Mouse (Mus musculus) CH12.LX (cell line): ENCODE measurements at regions not wholly inside any gene's neighbourhood (a gene's known extent, or its start where the extent isn't known, plus 50 kb on each side); places are given as distances from the start of the nearest gene placed in this dataset.

Experiments used
- DNase-seq: peaks from one replicate; pipeline ENCODE4 v3.0.0-alpha.2; 2013; ENCODE audit errors: extremely low read depth
- H3K27ac ChIP-seq: 2 replicates; pipeline ENCODE4 v1.5.1; 2012; ENCODE audit warnings: low read depth, mild to moderate bottlenecking, control low read depth, moderate library complexity; ENCODE audit not compliant: insufficient read depth
- H3K27me3 ChIP-seq: replicated peaks from 2 replicates; pipeline ENCODE3; 2012; ENCODE audit warnings: inconsistent platforms
- H3K36me3 ChIP-seq, 2 experiments: replicated peaks in 1 of 2; 2 replicates each; pipeline versions ENCODE3 to v1.6.1; 2012; ENCODE audit warnings: inconsistent platforms in 1 of 2, low read length in 1 of 2, mild to moderate bottlenecking in 1 of 2, mixed read lengths in 1 of 2, moderate library complexity in 1 of 2; ENCODE audit not compliant: control insufficient read depth in 1 of 2, insufficient read depth in 1 of 2
- H3K4me1 ChIP-seq, 2 experiments: 2 replicates each; pipeline ENCODE4 v1.6.1; 2012; ENCODE audit warnings: inconsistent platforms in 1 of 2, moderate library complexity in 1 of 2; ENCODE audit not compliant: insufficient read depth in 2 of 2, control insufficient read depth in 1 of 2
- H3K4me2 ChIP-seq: 2 replicates; pipeline ENCODE4 v1.6.1; 2012; ENCODE audit warnings: low read depth, mild to moderate bottlenecking, control low read depth; ENCODE audit not compliant: poor library complexity, insufficient read depth, severe bottlenecking
- H3K4me3 ChIP-seq, 3 experiments: fragments of 150-350 bp in 1 of 3; sonication (generic) in 1 of 3; replicated peaks in 1 of 3; 2 replicates each; pipeline versions ENCODE3 to v1.5.1; 2011 to 2012; ENCODE audit warnings: low read depth in 2 of 3, low read length in 2 of 3, mild to moderate bottlenecking in 2 of 3, moderate library complexity in 2 of 3, control low read depth in 1 of 3, improper control_type of control experiment in 1 of 3, inconsistent platforms in 1 of 3, mixed read lengths in 1 of 3; ENCODE audit not compliant: poor library complexity in 1 of 3
- H3K79me2 ChIP-seq: replicated peaks from 2 replicates; pipeline ENCODE4 v1.6.1; 2012; ENCODE audit warnings: mild to moderate bottlenecking, moderate library complexity; ENCODE audit not compliant: control insufficient read depth, poor library complexity, insufficient read depth, severe bottlenecking; ENCODE audit errors: extremely low read depth
- H3K9ac ChIP-seq: 2 replicates; pipeline ENCODE4 v1.6.1; 2012; ENCODE audit warnings: low read depth, mild to moderate bottlenecking, control low read depth, moderate library complexity; ENCODE audit not compliant: insufficient read depth
- H3K9me3 ChIP-seq: replicated peaks from 2 replicates; pipeline ENCODE3; 2012; ENCODE audit warnings: low read length, inconsistent platforms, mixed read lengths
- CHD2 ChIP-seq: IDR thresholded peaks from 2 replicates; pipeline ENCODE4 v1.6.1; 2011; ENCODE audit warnings: low read length, improper control_type of control experiment
- ETS1 ChIP-seq: conservative IDR thresholded peaks from 2 replicates; pipeline ENCODE4 v1.6.1; 2012; ENCODE audit warnings: low read depth, mild to moderate bottlenecking, inconsistent platforms, low read length, improper control_type of control experiment, moderate library complexity
- GABPA ChIP-seq: IDR thresholded peaks from 2 replicates; pipeline ENCODE4 v1.6.1; 2012; ENCODE audit warnings: low read depth, low read length, improper control_type of control experiment, inconsistent platforms; ENCODE audit not compliant: insufficient replicate concordance
- HCFC1 ChIP-seq: IDR thresholded peaks from 2 replicates; pipeline ENCODE4 v1.6.1; 2012; ENCODE audit warnings: low read depth, mild to moderate bottlenecking, inconsistent platforms, low read length, improper control_type of control experiment
- JUND ChIP-seq: conservative IDR thresholded peaks from 2 replicates; pipeline ENCODE4 v1.6.1; 2011; ENCODE audit warnings: low read depth, low read length, improper control_type of control experiment
- KAT2A ChIP-seq: IDR thresholded peaks from 2 replicates; pipeline ENCODE4 v1.6.1; 2012; ENCODE audit warnings: low read length, improper control_type of control experiment, inconsistent platforms; ENCODE audit not compliant: insufficient replicate concordance
- MAX ChIP-seq: IDR thresholded peaks from 2 replicates; pipeline ENCODE4 v1.6.1; 2011; ENCODE audit warnings: low read length, improper control_type of control experiment
- MXI1 ChIP-seq: IDR thresholded peaks from 2 replicates; pipeline ENCODE4 v1.6.1; 2011; ENCODE audit warnings: mild to moderate bottlenecking, low read depth, low read length, improper control_type of control experiment
- PAX5 ChIP-seq: IDR thresholded peaks from 2 replicates; pipeline ENCODE4 v1.6.1; 2012; ENCODE audit warnings: low read length, inconsistent platforms, mixed read lengths
- POLR2A ChIP-seq: IDR thresholded peaks from 2 replicates; pipeline ENCODE4 v1.6.1; 2011; ENCODE audit warnings: low read depth, mild to moderate bottlenecking, improper control_type of control experiment, low read length
- POLR2AphosphoS2 ChIP-seq: IDR thresholded peaks from 2 replicates; pipeline ENCODE4 v1.6.1; 2011; ENCODE audit warnings: low read depth, low read length, improper control_type of control experiment
- RCOR1 ChIP-seq: conservative IDR thresholded peaks from 2 replicates; pipeline ENCODE4 v1.6.1; 2012; ENCODE audit warnings: low read depth, mild to moderate bottlenecking, inconsistent platforms, low read length, improper control_type of control experiment
- SIN3A ChIP-seq: IDR thresholded peaks from 2 replicates; pipeline ENCODE4 v1.6.1; 2012; ENCODE audit warnings: low read length, improper control_type of control experiment, inconsistent platforms
- SMC3 ChIP-seq: IDR thresholded peaks from 2 replicates; pipeline ENCODE4 v1.6.1; 2011; ENCODE audit warnings: low read depth, low read length, improper control_type of control experiment
- TBP ChIP-seq: conservative IDR thresholded peaks from 2 replicates; pipeline ENCODE4 v1.6.1; 2011; ENCODE audit warnings: low read depth, low read length, improper control_type of control experiment
- TCF12 ChIP-seq: IDR thresholded peaks from 2 replicates; pipeline ENCODE4 v1.6.1; 2014; ENCODE audit warnings: low read depth, mild to moderate bottlenecking, inconsistent platforms, low read length, improper control_type of control experiment
- UBTF ChIP-seq: IDR thresholded peaks from 2 replicates; pipeline ENCODE4 v1.6.1; 2012; ENCODE audit warnings: low read depth, mild to moderate bottlenecking, inconsistent platforms, low read length, improper control_type of control experiment, moderate library complexity
- USF1 ChIP-seq: IDR thresholded peaks from 2 replicates; pipeline ENCODE4 v1.6.1; 2014; ENCODE audit warnings: low read depth, mild to moderate bottlenecking, inconsistent platforms, low read length, improper control_type of control experiment
- USF2 ChIP-seq: conservative IDR thresholded peaks from 2 replicates; pipeline ENCODE4 v1.6.1; 2011; ENCODE audit warnings: low read depth, low read length, improper control_type of control experiment
- ZC3H11A ChIP-seq: IDR thresholded peaks from 2 replicates; pipeline ENCODE4 v1.6.1; 2012; ENCODE audit warnings: low read depth, mild to moderate bottlenecking, inconsistent platforms, low read length, improper control_type of control experiment
- ZNF384 ChIP-seq: IDR thresholded peaks from 2 replicates; pipeline ENCODE4 v1.6.1; 2012; ENCODE audit warnings: low read depth, low read length, improper control_type of control experiment, inconsistent platforms
- dilution Hi-C: fragments of 300-500 bp; cut with MboI; formaldehyde crosslinking; loops from 2 replicates; pipeline ENCODE4 v1.14.3; 2020; ENCODE audit warnings: low sequenced_read_pairs; ENCODE audit not compliant: extremely low pct_unique_long_range_greater_than_20kb, extremely low pct_ligation_motif_present
- in situ Hi-C: fragments of 300-500 bp; cut with MboI; formaldehyde crosslinking; loops from 3 replicates; pipeline ENCODE4 v1.14.3; 2019; ENCODE audit warnings: low sequenced_read_pairs, low pct_ligation_motif_present, low pct_unique_long_range_greater_than_20kb, mixed read lengths

DNA sequence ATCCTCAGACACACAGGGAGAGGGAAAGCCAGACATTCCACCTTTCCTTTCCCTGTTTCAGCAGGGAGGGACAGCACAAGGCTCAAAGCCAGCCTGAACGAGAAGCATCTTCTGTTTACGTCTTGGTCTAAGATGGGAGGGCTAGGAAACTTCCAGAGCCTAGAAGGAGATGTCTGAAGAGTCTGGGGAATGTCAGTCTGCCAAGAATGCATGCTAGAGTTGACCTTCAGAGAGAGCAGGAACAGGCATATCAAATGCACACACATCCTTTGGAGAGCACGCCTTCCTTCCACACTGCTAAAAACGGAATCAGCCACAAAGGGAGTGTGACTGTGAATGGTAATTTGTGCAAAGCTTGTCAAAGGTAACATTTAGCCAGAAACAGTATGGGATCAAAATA lies 179.7 kb upstream of the Slc24a5 start:
- Histone ChIP-seq H3K4me3 (no peak overlapping the region), H3K27ac (no peak overlapping the region), H3K36me3 (no peaks in the 10 kb centered on the region), H3K4me1 (no peaks in the 10 kb centered on the region), H3K9me3 (peaks cover 36% of the 10 kb centered on the region), H3K9ac (no peak overlapping the region), H3K27me3 (no peaks in the 10 kb centered on the region), H3K4me2 (no peak overlapping the region), H3K79me2 (no peaks in the 10 kb centered on the region)
- dilution Hi-C loops, result no loop called here
- TF ChIP-seq PAX5 (no peak), KAT2A (no peak), HCFC1 (no peak), RCOR1 (no peak), TBP (no peak), JUND (no peak), CHD2 (no peak), SIN3A (no peak)
- no peak for DNase-seq
- in situ Hi-C loops, result no loop called here

DNA sequence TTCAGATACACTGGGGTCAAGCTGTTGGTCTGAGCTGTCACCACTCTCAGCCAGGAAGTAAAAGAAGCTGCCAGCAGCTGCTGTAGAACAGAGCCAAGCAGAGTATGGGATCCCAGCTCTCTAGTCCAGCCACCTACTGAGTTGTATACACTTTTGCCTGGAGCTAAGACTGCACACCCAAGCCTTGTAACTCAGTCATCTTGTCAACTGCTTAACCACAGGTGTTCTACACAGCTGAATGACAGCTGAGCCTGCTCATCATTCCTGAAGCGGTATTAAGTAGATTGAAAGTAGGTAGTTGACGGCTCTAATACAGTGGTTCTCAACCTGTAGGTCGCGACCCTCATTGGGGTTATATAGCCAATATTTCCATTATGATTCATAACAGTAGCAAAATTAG lies 172.9 kb upstream of the Slc24a5 start:
- dilution Hi-C loops (no loop called here), in situ Hi-C loops (no loop called here)
- H3K27ac ChIP-seq, result no peak overlapping the region
- no peaks in the 10 kb centered on the region for H3K27me3 ChIP-seq
- H3K36me3 ChIP-seq, result no peaks in the 10 kb centered on the region
- no peak for DNase-seq
- peaks cover 62% of the 10 kb centered on the region for H3K9me3 ChIP-seq
- no peak overlapping the region for H3K9ac ChIP-seq
- TF ChIP-seq KAT2A, result no peak
- TF ChIP-seq MAX, result no peak
- TF ChIP-seq RCOR1, result no peak
- TF ChIP-seq PAX5, result no peak
- no peak for TF ChIP-seq MXI1
- no peak for TF ChIP-seq SIN3A
- no peak for TF ChIP-seq UBTF
- TF ChIP-seq SMC3, result no peak
- TF ChIP-seq ETS1, result no peak
- TF ChIP-seq POLR2AphosphoS2, result no peak
- TF ChIP-seq TBP, result no peak
- TF ChIP-seq USF1, result no peak
- no peak for TF ChIP-seq ZC3H11A
- TF ChIP-seq USF2, result no peak
- TF ChIP-seq ZNF384, result no peak
- no peak for TF ChIP-seq GABPA
- no peak for TF ChIP-seq POLR2A
- no peak for TF ChIP-seq TCF12
- no peaks in the 10 kb centered on the region for H3K4me1 ChIP-seq
- no peak overlapping the region for H3K4me2 ChIP-seq
- no peaks in the 10 kb centered on the region for H3K79me2 ChIP-seq
- H3K4me3 ChIP-seq, result no peak overlapping the region
